Mouse (Mus musculus) c-Kit-positive CD71-negative TER-119-negative erythroid progenitor cells, embryonic 14.5 days (primary cell): Measurements from ENCODE around the gene Hpse2.

Experiments
- DNase-seq: peaks from one replicate; pipeline ENCODE4 v3.0.0-alpha.2; 2013; ENCODE audit warnings: low read depth

Gene Hpse2

GRCm38 (mm10) chr19:43156085-43156484 is 232.1 kb downstream of the Hpse2 start:
- DNase-seq: no peak

DNA sequence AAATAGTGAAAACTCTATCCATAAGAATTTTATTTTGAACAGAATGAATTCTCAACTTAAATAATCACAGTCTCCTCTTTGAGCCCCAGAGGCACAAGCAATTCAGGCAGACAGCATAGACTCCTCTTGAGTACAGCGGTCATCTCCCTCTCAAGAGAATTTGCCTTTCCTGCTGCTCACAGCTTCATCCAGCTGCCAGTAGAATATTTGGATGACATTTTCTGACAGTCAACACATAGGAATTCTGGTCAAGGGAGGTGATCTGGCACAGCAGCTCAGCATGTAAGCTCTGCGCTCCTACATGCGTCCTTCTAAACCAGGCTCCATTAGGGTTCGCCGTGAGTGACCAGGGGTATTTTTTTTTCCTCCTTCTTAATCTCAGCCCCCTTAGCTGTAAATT is 232.6 kb downstream of the Hpse2 start:
- DNase-seq: no peak

GRCm38 (mm10) chr19:43147901-43148300 is 240.3 kb downstream of the Hpse2 start:
- DNase-seq: no peak

DNA sequence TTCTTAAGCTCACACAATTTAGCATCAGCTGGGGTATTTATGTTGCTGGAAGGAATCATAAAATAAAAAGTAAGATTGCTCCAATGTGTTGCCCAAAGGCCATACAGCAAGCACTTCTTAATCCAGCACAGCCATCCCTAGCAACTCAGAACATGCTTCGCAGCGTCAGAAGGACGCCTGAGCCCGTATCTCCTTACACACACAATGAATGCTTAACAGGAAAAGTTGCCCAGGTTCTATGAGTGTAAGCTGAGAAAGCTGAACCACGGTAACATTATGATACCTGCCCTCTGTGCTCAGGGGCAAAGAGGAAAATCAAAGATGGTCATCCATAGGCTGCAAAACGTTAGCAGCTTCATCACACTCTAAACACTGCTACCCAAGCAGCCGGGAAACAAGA is 241.3 kb downstream of the Hpse2 start:
- no peak for DNase-seq

DNA sequence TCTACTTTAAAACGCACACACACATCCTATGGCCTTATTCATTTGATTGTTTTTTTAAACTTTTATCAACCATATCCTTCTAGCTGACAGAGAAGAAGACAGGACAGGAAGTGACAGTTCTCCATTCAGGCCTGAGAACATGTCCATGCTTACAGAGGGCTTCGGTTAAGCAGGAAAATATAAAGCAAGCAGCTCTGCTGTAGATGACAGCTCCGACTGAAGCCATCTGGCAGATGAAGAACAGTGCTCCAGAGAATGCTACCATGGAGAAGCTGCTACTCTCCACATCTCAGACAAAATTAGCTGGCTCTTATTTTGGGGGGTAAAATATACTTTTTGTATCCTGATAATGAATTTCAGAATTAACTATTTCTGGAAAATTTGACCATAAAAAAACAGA is 246.5 kb downstream of the Hpse2 start:
- DNase-seq: no peak

DNA sequence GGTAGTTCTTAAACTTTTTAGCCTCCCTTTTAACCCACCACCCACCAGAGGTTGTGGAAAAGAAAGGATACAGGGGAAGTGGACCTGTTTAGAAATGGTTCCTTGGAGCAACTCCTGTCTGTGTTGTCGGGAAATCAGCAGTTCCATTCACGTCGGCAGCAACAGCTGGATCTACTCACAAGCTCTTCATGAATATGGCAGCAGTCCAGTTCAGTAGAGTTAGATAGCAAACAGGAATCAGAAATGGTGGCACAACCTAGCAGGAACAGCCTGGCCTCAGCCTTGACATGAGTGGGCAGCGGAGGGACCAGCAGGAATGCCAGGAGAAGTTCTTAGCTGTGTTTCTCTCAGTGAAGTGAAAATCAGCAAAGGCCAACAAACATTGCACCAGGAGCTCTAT is 278.4 kb downstream of the Hpse2 start:
- no peak for DNase-seq

- DNase-seq: no peak
Observed at GRCm38 (mm10) chr19:43096915-43097314, 291.2 kb downstream of the Hpse2 start.

DNA sequence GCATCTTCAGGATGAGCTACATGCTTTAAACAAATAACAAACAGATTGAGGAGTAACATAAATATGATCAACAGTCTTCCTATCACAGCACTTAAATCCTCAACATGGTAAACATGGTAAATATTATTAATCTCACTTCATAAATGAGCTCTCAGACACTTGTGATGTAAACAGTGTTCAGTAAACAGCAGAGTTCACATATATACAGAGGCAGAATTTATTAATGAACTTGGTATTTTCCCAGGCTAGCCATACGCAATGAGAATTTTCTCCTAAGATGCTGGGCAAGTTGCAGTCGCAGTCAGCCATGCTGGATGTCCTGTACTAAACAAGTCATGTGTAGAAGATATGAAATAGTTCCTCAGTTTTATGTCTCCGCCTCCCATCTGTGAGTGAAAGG is 300.9 kb downstream of the Hpse2 start:
- DNase-seq: no peak

DNA sequence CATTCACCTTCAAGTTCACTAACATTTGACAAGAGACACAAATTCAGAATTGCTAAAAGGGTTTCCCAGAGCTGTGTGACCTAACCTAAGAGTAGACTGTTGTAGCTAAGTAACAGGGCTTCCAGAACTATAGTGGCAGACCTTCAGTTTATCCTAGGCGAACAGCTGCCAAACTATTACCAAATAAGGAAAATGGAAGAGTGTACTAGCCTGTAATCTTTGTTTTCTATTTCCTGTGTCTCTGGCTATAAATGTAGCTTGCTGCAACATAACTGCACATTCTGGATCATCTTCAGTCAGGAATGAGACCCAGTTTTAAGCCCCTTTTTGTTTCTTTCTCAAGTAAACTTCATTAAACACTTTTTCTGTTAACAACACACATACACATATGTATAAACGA is 324.0 kb downstream of the Hpse2 start:
- DNase-seq: no peak

DNA sequence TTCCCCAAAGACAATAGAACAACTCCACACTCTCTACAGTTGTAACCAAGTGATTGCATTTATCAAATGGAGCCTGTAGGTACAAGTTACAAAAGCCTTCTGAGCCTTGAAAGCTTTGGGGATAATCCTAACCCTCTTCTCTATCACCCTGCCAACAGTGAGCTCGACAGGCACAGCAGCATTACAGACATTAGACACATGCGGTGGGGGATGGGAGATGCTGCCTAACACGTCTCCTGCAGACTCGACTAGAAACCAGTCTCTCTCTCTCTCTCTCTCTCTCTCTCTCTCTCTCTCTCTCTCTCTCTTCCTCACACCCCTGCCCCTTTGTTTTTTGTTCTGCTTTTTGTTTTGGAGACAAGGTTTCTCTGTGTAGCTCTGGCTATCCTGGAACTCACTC is 343.6 kb downstream of the Hpse2 start:
- no peak for DNase-seq

GRCm38 (mm10) chr19:43042721-43043120 is 345.4 kb downstream of the Hpse2 start:
- no peak for DNase-seq

GRCm38 (mm10) chr19:43042211-43042610 is 345.9 kb downstream of the Hpse2 start:
- no peak for DNase-seq

GRCm38 (mm10) chr19:43036381-43036780 is 351.8 kb downstream of the Hpse2 start:
- no peak for DNase-seq

- no peak for DNase-seq
Observed at GRCm38 (mm10) chr19:43027305-43027704, 360.9 kb downstream of the Hpse2 start.

DNA sequence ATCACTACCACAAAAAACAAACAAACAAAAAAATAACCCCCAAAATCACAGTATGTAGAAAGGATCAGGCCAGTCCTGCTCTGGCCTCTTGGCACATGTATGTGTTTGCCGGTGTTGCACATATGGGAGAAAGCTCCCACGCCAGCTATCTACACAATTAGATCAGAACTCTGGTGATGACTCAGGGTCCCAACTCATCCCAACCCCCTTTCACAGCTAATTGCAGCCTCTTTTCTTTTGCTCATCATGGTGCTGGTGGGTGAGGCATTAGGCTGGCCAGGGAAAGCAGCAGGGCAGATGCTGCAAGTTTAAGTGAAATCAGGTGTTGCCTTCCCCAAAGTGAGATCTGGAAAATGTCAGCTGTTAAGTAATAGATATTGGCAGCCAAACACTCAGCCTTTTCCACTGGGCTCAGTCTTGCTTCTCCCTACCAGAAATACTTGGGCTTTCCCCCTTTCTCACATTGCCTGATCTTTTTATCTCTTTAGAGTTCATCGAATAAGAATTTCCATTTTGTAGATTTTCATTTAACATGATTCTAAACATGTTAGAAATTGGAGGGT is 365.5 kb downstream of the Hpse2 start:
- DNase-seq: no peak

DNA sequence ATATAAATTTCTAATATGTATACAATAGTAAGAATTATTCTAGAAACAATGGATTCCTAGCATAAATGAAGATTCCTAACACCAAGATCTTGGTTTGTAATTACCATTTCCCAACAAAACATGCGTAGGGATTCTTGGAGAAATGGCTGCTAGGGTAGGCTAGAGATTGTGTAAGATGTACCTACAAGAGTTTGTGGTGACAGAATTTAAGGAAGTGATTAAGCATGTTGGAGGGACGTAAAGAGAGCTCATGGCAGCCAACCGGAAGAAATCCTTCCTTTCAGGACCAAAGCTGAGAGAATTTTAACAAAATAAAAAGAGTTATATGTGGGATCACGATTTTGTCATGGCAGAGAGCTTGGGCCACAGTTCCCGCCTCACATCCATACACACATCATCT is 369.4 kb downstream of the Hpse2 start:
- no peak for DNase-seq

DNA sequence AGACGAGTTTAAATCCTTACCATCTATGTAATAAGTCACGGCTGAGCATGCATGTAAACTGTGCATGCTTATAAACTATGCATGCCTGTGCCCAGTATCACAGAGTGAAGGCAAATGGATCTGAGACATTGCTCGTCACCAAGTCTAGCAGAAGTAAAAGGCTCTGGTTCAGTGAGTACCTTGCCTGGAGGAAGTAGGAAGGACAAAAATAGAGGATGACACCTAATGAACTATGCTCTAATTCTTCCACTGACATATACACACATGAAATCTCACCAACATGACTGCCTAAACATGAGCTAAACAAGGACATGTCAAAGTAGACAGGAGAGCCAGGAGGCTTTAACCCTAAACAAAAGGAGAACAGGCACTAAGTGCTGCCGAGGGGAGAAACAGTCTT is 391.7 kb downstream of the Hpse2 start:
- DNase-seq: no peak

- no peak for DNase-seq
Observed at GRCm38 (mm10) chr19:42988833-42989232, 399.3 kb downstream of the Hpse2 start.

- peak; percentile 24 for DNase-seq
Observed at GRCm38 (mm10) chr19:42986315-42986701, 401.8 kb downstream of the Hpse2 start.

- no peak for DNase-seq
Observed at GRCm38 (mm10) chr19:42985372-42986314, 402.5 kb downstream of the Hpse2 start.

- no peak for DNase-seq
Observed at GRCm38 (mm10) chr19:42980537-42980936, 407.6 kb downstream of the Hpse2 start.

DNA sequence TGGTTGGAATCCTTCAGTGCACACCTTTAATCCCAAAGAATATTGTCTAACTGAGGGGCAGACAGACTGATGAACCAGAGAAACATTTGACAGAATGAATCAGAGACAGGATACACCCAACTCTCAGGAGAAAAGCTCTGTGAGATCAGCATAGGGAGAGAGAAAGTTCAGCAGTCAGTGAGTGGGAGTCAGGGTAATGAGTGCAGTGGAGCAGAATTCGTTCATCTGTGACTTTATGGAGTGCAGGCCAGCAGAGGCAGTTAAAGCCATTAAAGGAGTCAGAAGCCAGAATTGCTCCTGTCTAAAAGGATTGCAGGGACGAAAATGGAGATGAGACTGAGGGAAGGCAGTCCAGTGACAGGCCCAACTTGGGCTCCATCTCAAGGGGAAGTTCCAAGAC is 410.2 kb downstream of the Hpse2 start:
- DNase-seq: no peak

DNA sequence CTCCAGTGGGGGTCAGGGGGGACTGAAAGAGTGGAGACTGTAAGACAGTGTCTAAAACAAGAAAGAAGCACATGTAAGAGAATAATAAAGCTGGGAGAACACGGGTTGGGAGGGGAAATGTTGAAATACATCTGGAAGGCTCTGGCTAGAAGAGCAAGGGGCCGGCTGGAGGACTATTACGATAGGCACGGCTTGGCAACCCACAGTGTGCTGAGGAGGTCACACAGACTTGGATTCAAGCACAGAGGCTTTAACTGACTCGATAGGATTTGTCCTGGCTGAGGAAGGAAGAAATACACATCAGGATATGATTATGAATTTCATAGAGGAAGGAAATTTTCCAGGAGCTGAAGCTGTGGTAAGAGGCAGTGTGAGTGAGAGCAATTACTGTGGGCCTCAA is 414.4 kb downstream of the Hpse2 start:
- no peak for DNase-seq

DNA sequence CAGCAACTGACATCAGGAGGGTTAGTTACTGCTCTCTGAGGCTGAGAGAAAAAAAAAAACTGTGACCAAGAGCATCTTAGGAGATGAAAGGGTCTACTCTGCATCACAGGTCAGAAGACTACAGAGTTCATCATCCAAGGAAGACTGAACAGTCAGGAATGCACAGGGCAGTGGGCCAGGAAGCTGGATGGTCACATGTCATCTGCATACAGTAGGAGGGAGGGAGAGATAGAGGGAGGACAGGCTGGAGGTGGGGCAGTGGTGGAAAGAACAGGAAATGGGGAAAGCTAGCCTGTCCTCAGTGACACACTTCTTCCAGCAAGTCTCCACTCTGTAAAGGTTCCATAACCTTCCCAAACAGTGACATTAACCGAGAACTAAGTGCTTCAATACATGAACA is 423.0 kb downstream of the Hpse2 start:
- DNase-seq: no peak
